Mouse (Mus musculus) heart, postnatal 0 days (tissue): ENCODE data around the gene Pgd. TPM values are rescaled to one million over a fixed set of nuclear protein-coding genes. Genes with fewer than 3 reads are reported as not detected.
A peak's percentile ranks its signal among the peaks of the same experiment; 100 is the strongest.
"Not testable (repeated sequence)": the region's sequence is repeated elsewhere in the genome, so short reads cannot be mapped to it uniquely, and the experiment has no call there.

Experiments used
- ATAC-seq: fragments of 200-750 bp; cut with Nextera tagmentation; 2 replicates; pipeline ENCODE4 v1.8.0; 2017; ENCODE audit warnings: low read depth, moderate number of reproducible peaks, moderate library complexity; ENCODE audit not compliant: insufficient read depth
- DNase-seq: peaks from one replicate; pipeline ENCODE4 v3.0.0-alpha.2; 2016; ENCODE audit warnings: low spot score
- H3K27ac ChIP-seq: fragments of 300-500 bp; sonication (generic); 2 replicates; pipeline ENCODE4 v1.5.1; 2014; ENCODE audit warnings: low read depth, mild to moderate bottlenecking
- H3K27me3 ChIP-seq: fragments of 300-500 bp; sonication (generic); 2 replicates; pipeline ENCODE4 v1.6.1; 2014; ENCODE audit warnings: low read length, mixed read lengths; ENCODE audit not compliant: control insufficient read depth, insufficient read depth
- H3K36me3 ChIP-seq: fragments of 300-500 bp; sonication (generic); replicated peaks from 2 replicates; pipeline ENCODE4 v1.6.1; 2014; ENCODE audit warnings: low read length, mixed read lengths; ENCODE audit not compliant: control insufficient read depth, insufficient read depth
- H3K4me1 ChIP-seq: fragments of 300-500 bp; sonication (generic); 2 replicates; pipeline ENCODE4 v1.6.1; 2014; ENCODE audit warnings: antibody characterized with exemption; ENCODE audit not compliant: control insufficient read depth, insufficient read depth
- H3K4me2 ChIP-seq: fragments of 300-500 bp; sonication (generic); 2 replicates; pipeline ENCODE4 v1.6.1; 2014; ENCODE audit warnings: low read depth, mild to moderate bottlenecking, low read length, moderate library complexity
- H3K4me3 ChIP-seq: fragments of 300-500 bp; sonication (generic); 2 replicates; pipeline ENCODE4 v1.5.1; 2014; ENCODE audit warnings: low read depth, low read length
- H3K9ac ChIP-seq: fragments of 300-500 bp; sonication (generic); replicated peaks from 2 replicates; pipeline ENCODE4 v1.6.1; 2014; ENCODE audit warnings: low read depth, low read length, mixed read lengths
- H3K9me3 ChIP-seq: fragments of 300-500 bp; sonication (generic); replicated peaks from 2 replicates; pipeline ENCODE4 v1.6.1; 2016; ENCODE audit warnings: low read length; ENCODE audit not compliant: control insufficient read depth
- CTCF ChIP-seq: IDR thresholded peaks from 2 replicates; pipeline ENCODE4 v1.5.1; 2016; ENCODE audit warnings: antibody characterized with exemption, control low read depth, low read depth
- EP300 ChIP-seq: IDR thresholded peaks from 2 replicates; pipeline ENCODE4 v1.6.1; 2016; ENCODE audit warnings: antibody characterized with exemption, low read depth
- WGBS: fragments of 180-500 bp; shearing (Covaris S2); extraction: QIAGEN DNeasy Blood & Tissue Kit; methylation state at CpG from one replicate; pipeline ENCODE4 v1.1.7; 2014; 5-methylcytosine and 5-hydroxymethylcytosine counted together
- polyA plus RNA-seq: library from polyadenylated mRNA; unstranded; fragments of >200 nt; fragmentation: Nextera tagmentation; extraction: Ambion mirVana; gene quantifications from 2 replicates; pipeline ENCODE4 v1.2.1, GENCODE M21; 2015
- total RNA-seq: library from RNA; depleted of rRNA; stranded (reverse); fragments of >200 nt; gene quantifications from 2 replicates; pipeline ENCODE4 v1.2.3, GENCODE M21; 2014; ENCODE audit warnings: low replicate concordance

The Pgd gene
- total and polyA plus RNA-seq, 2 experiments from 2014 or later: 27.1 to 49.8 TPM

GRCm38 (mm10) chr4:149173661-149174060 is 7.1 kb upstream of the Pgd start:
- H3K36me3 ChIP-seq: peaks cover 7% of the 10 kb centered on the region
- TF ChIP-seq EP300 (no peak), CTCF (no peak)
- H3K9me3 ChIP-seq: no peaks in the 10 kb centered on the region
- no peaks in the 10 kb centered on the region; the same call in 1 of the 2 replicates for H3K4me1 ChIP-seq
- no peak overlapping the region for H3K4me3 ChIP-seq
- H3K4me2 ChIP-seq: no peak overlapping the region
- ATAC-seq (no peak), DNase-seq (no peak)
- no peak overlapping the region for H3K27ac ChIP-seq
- no peaks in the 10 kb centered on the region for H3K27me3 ChIP-seq
- 65% methylated on average over 6 of the region's 6 CpGs for WGBS
- H3K9ac ChIP-seq: no peak overlapping the region

DNA sequence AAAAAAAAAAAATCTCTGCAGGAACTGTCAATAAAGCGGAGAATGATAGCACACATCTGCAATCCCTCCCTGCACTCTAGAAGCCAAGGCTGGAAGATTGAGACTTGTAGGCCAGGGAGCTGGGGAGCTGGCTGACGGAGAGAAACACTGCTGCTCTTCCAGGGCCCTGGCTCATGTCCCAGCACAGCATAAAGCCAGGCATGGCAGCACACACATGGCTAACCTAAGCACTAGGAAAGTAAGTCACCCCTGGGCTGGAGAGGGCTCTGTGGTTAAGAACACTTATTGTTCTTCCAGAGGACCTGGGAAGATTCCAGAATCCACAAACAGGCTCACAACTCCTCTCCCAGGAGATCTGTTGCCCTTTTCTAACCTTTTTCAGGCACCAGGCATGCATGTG is 6.1 kb upstream of the Pgd start:
- H3K27ac ChIP-seq: peak overlapping the region; percentile 46; the same call in 1 of the 2 replicates
- H3K4me1 ChIP-seq: no peaks in the 10 kb centered on the region; the same call in 1 of the 2 replicates
- no peak overlapping the region for H3K4me2 ChIP-seq
- no peaks in the 10 kb centered on the region for H3K9me3 ChIP-seq
- DNase-seq (peak; percentile 51), ATAC-seq (peak; percentile 66)
- H3K36me3 ChIP-seq: no peaks in the 10 kb centered on the region; the same call in none of the 2 replicates
- no peak overlapping the region for H3K4me3 ChIP-seq
- TF ChIP-seq CTCF: no peak
- TF ChIP-seq EP300: no peak
- H3K9ac ChIP-seq: no peak overlapping the region
- no peaks in the 10 kb centered on the region for H3K27me3 ChIP-seq
- WGBS: 45% methylated on average over 2 of the region's 2 CpGs

DNA sequence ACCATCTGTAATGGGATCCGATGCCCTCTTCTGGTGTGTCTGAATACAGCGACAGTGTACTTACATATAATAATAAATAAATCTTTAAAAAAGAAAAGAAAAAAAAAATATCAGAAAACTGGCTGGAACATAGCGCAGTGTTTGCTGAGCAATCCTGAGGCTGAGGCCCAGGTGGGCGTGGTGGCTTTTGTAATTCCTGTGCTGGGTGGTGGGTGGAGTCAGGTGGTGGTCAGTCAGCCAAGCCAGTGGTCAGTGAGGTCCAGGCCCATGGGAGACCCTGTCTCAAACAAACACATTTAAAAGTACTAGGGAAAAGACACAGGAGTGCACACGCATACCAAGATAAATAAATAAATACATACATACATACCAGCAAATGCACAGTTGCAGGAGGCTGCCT is 5.5 kb upstream of the Pgd start:
- ATAC-seq: no peak
- Histone ChIP-seq H3K4me1 (no peaks in the 10 kb centered on the region; the same call in 1 of the 2 replicates), H3K9ac (no peak overlapping the region), H3K36me3 (no peaks in the 10 kb centered on the region; the same call in 1 of the 2 replicates), H3K27ac (no peak overlapping the region), H3K4me2 (no peak overlapping the region), H3K4me3 (no peak overlapping the region), H3K9me3 (no peaks in the 10 kb centered on the region), H3K27me3 (no peaks in the 10 kb centered on the region)
- DNase-seq: no peak
- WGBS: 86% methylated on average over 5 of the region's 5 CpGs
- TF ChIP-seq CTCF (no peak), EP300 (no peak)

GRCm38 (mm10) chr4:149171581-149171981 is 5.0 kb upstream of the Pgd start:
- Histone ChIP-seq H3K27ac (no peak overlapping the region), H3K4me1 (no peaks in the 10 kb centered on the region; the same call in 1 of the 2 replicates), H3K27me3 (no peaks in the 10 kb centered on the region), H3K4me3 (no peak overlapping the region), H3K36me3 (no peaks in the 10 kb centered on the region; the same call in 1 of the 2 replicates), H3K9ac (no peak overlapping the region), H3K4me2 (no peak overlapping the region), H3K9me3 (no peaks in the 10 kb centered on the region)
- no peak for DNase-seq
- no peak for ATAC-seq
- TF ChIP-seq CTCF (no peak), EP300 (no peak)
- 67% methylated on average over 5 of the region's 5 CpGs for WGBS

GRCm38 (mm10) chr4:149170394-149170931 is 3.9 kb upstream of the Pgd start:
- Histone ChIP-seq H3K36me3 (no peaks in the 10 kb centered on the region), H3K27me3 (no peaks in the 10 kb centered on the region), H3K9ac (no peak overlapping the region), H3K27ac (no peak overlapping the region), H3K4me3 (no peak overlapping the region), H3K4me2 (no peak overlapping the region), H3K4me1 (no peaks in the 10 kb centered on the region; the same call in 1 of the 2 replicates), H3K9me3 (no peaks in the 10 kb centered on the region)
- ATAC-seq: no peak
- DNase-seq: peak; percentile 13
- WGBS: 58% methylated on average over 7 of the region's 7 CpGs
- TF ChIP-seq CTCF (no peak), EP300 (no peak)

- WGBS: 78% methylated on average over 7 of the region's 8 CpGs
- not testable (repeated sequence) for H3K4me1 ChIP-seq, DNase-seq, H3K9ac ChIP-seq, H3K4me2 ChIP-seq, H3K27me3 ChIP-seq, H3K4me3 ChIP-seq, H3K9me3 ChIP-seq, H3K27ac ChIP-seq, ATAC-seq, H3K36me3 ChIP-seq
Observed at GRCm38 (mm10) chr4:149169926-149170325, 3.4 kb upstream of the Pgd start.
